Mouse (Mus musculus) bone marrow, adult 2 months (tissue): ENCODE results near the gene Cxcr3. TPM values are rescaled to one million over a fixed set of nuclear protein-coding genes. Genes with fewer than 3 reads are reported as not detected.

Experiments used
- H3K27ac ChIP-seq: fragments of 200-500 bp; 2 replicates; pipeline ENCODE4 v1.5.1; 2012; ENCODE audit warnings: low read depth, mild to moderate bottlenecking, control low read depth, inconsistent platforms, low read length; ENCODE audit not compliant: control insufficient read depth, poor library complexity, insufficient read depth
- H3K4me1 ChIP-seq: fragments of 200-500 bp; 2 replicates; pipeline ENCODE4 v1.6.1; 2011; ENCODE audit warnings: low read length; ENCODE audit not compliant: control insufficient read depth, insufficient read depth
- H3K4me3 ChIP-seq: fragments of 200-500 bp; replicated peaks from 2 replicates; pipeline ENCODE3; 2011; ENCODE audit warnings: mild to moderate bottlenecking, low read depth, low read length, control low read depth; ENCODE audit not compliant: control insufficient read depth
- CTCF ChIP-seq: fragments of 200-500 bp; IDR thresholded peaks from 2 replicates; pipeline ENCODE4 v1.5.1; 2011; ENCODE audit warnings: low read length, control low read depth; ENCODE audit not compliant: control insufficient read depth, insufficient read depth
- POLR2A ChIP-seq: fragments of 200-500 bp; IDR thresholded peaks from 2 replicates; pipeline ENCODE4 v1.6.1; 2011; ENCODE audit warnings: low read depth, mild to moderate bottlenecking, control low read depth, low read length, borderline replicate concordance; ENCODE audit not compliant: control insufficient read depth
- WGBS: fragments of 180-500 bp; shearing (Covaris S2); methylation state at CpG from one replicate; pipeline ENCODE4 v1.1.7; 2018; 5-methylcytosine and 5-hydroxymethylcytosine counted together
- polyA plus RNA-seq: library from polyadenylated mRNA; stranded (reverse); fragments of >200 nt; gene quantifications from 2 replicates; pipeline ENCODE4 v1.2.4, GENCODE M21; 2011; ENCODE audit warnings: low replicate concordance; ENCODE audit not compliant: missing spikeins, insufficient read depth, insufficient read length

Gene Cxcr3
- polyA plus RNA-seq: 1.4 and 3.0 TPM in 2 replicates

GRCm38 (mm10) chrX:101733828-101734319 is at the start of gene Cxcr3:
Cxcr3 (minus strand) TSS chrX:101734269.
- WGBS: 11% methylated on average over 11 of the region's 11 CpGs
- TF ChIP-seq POLR2A (0 out of 2 replicates have a peak, but pooled peaks have one; percentile 14), CTCF (no peak)
- no peaks in the 10 kb centered on the region; the same call in 1 of the 2 replicates for H3K4me1 ChIP-seq
- peak within 1 kb of the TSS; percentile 5 for H3K4me3 ChIP-seq
- peak within 1 kb of the TSS; percentile 57 for H3K27ac ChIP-seq

- 30% methylated on average over 5 of the region's 5 CpGs for WGBS
- TF ChIP-seq CTCF: peak; percentile 33; the same call in 1 of the 2 replicates
- no peak for TF ChIP-seq POLR2A
- H3K27ac ChIP-seq: no peak overlapping the region
- H3K4me3 ChIP-seq: no peak overlapping the region
- H3K4me1 ChIP-seq: peaks cover 2% of the 10 kb centered on the region
Measured at GRCm38 (mm10) chrX:101772035-101772434, 38.0 kb upstream of the Cxcr3 start.

GRCm38 (mm10) chrX:101770307-101770706 is 36.2 kb upstream of the Cxcr3 start:
- H3K4me3 ChIP-seq: no peak overlapping the region
- WGBS: 6% methylated on average over 3 of the region's 3 CpGs
- peaks cover 2% of the 10 kb centered on the region for H3K4me1 ChIP-seq
- peak overlapping the region; percentile 43; the same call in 1 of the 2 replicates for H3K27ac ChIP-seq
- TF ChIP-seq POLR2A (no peak), CTCF (no peak)

- WGBS: 20% methylated on average over 2 of the region's 2 CpGs
- TF ChIP-seq POLR2A (no peak), CTCF (no peak)
- Histone ChIP-seq H3K4me1 (peaks cover 2% of the 10 kb centered on the region), H3K27ac (peak overlapping the region; percentile 43; the same call in 1 of the 2 replicates), H3K4me3 (no peak overlapping the region)
Measured at GRCm38 (mm10) chrX:101769478-101769877, 35.4 kb upstream of the Cxcr3 start.

- WGBS: 30% methylated on average over 7 of the region's 7 CpGs
- TF ChIP-seq POLR2A: no peak
- TF ChIP-seq CTCF: no peak
- H3K4me3 ChIP-seq: no peak overlapping the region
Measured at GRCm38 (mm10) chrX:101767280-101767679, 33.2 kb upstream of the Cxcr3 start.

GRCm38 (mm10) chrX:101765111-101765510 is 31.0 kb upstream of the Cxcr3 start:
- TF ChIP-seq POLR2A (no peak), CTCF (no peak)
- Histone ChIP-seq H3K27ac (no peak overlapping the region), H3K4me1 (no peaks in the 10 kb centered on the region; the same call in 1 of the 2 replicates), H3K4me3 (no peak overlapping the region)
- 73% methylated on average over 4 of the region's 4 CpGs for WGBS

More at GRCm38 (mm10) chrX:101767280-101767679, 33.2 kb upstream of the Cxcr3 start:
- Histone ChIP-seq H3K27ac (no peak overlapping the region), H3K4me1 (peaks cover 2% of the 10 kb centered on the region)

- no peaks in the 10 kb centered on the region; the same call in 1 of the 2 replicates for H3K4me1 ChIP-seq
- whole genome bisulfite sequencing: 35% methylated on average over 5 of the region's 5 CpGs
- no peak for TF ChIP-seq CTCF
- no peak for TF ChIP-seq POLR2A
- H3K27ac ChIP-seq: no peak overlapping the region
- H3K4me3 ChIP-seq: no peak overlapping the region
Measured at GRCm38 (mm10) chrX:101764621-101765020, 30.6 kb upstream of the Cxcr3 start.

- H3K4me3 ChIP-seq: no peak overlapping the region
- no peaks in the 10 kb centered on the region for H3K4me1 ChIP-seq
- H3K27ac ChIP-seq: no peak overlapping the region
- TF ChIP-seq POLR2A (no peak), CTCF (no peak)
- 55% methylated on average over 5 of the region's 5 CpGs for WGBS
Measured at GRCm38 (mm10) chrX:101754478-101754877, 20.4 kb upstream of the Cxcr3 start.
